Mouse (Mus musculus): ENCODE results near the gene Ndufb10.

Gene Ndufb10

DNA sequence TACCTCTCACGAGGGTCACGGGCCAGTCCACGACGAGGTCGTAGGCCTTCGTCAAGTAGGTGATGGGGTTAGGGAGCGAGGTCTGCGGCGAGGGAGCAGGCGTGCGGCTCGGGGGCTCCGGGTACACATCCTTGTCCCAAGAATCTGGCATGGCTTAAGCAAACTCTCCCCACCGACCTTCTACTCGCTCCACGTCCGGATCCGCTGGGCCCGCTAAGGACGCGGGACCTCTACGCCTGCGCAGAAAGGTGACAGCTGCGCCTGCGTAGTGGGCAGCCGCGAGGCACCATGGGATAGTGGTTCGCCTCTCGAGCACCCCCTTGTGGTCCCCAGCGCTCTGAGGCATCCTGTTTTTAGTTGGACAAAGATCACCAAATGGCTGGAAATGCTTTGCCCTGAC lies at the start of gene Ndufb10:
Gene Ndufb10, minus strand, starts transcription at position 295 of the 400 bp plus-strand sequence.
- in situ Hi-C loops (cut with MboI): no loop called here

DNA sequence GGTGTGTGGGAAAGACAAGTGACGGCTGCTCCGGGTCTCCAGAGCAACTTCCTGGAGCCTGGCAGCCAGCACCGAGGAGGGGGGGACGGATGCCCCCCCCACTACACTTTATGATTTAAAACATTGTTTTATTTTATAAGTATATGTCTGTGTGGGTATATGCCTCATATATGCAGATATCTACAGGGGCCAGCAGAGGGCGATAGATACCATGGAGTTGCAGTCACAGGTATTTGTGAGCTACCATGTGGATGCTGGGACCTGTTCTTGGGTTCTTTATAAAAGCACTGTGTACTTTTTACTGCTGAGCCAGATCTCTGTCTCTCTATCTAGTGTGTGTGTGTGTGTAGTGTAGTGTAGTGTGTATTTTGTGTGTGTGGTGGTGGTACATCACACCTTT lies 49.0 kb upstream of the Ndufb10 start:
- in situ Hi-C loops (cut with MboI): no loop called here

DNA sequence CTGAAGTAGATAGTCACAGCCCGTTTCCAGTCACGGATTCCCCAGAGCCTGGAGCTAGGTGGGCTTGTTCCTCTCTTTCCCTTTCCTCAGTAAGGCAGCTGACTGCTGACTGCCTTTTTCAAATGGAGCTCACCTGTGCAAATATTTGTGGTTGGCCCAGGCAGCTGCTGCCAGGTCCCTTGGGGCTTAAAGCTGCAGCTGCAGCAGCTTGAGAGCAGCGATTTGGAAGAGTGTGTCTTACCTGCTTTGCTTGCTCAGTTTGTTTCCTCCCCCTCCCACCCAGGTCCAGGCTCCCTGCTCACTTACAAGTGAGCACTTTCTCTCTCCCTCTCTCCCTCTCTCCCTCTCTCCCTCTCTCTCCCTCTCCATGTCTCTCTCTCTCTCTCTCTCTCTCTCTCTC lies 44.9 kb upstream of the Ndufb10 start:
- in situ Hi-C loops (cut with MboI): no loop called here

DNA sequence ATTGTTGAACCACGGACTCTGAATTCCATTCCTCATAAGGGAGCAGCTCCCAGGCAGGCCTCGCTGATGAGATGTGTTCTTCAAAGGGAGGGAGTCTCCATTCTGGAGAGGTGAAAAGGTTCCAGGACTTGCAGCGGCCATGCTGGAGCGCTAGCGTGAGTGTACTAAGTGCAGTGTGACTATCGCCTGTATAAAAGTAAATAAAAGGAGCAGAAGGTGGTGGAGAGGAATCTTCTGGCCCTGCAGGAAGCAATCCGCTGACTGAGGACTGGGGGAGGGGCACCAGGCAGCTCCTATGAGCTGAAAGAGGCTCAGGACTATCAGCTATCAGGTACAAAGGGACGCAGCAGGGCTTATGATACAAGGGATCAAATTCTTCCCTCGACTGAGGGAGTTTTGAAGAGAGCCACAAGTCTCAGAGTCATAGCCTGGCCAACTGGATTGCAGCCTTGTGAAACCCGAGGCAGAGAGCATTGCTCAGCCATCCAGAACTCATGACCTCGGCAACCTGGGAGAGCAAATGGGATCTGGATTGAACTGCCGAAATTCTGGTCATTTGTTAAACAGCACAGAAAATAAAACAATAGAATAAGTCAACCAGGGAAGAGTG lies 42.1 kb upstream of the Ndufb10 start:
- in situ Hi-C loops (cut with MboI): no loop called here

DNA sequence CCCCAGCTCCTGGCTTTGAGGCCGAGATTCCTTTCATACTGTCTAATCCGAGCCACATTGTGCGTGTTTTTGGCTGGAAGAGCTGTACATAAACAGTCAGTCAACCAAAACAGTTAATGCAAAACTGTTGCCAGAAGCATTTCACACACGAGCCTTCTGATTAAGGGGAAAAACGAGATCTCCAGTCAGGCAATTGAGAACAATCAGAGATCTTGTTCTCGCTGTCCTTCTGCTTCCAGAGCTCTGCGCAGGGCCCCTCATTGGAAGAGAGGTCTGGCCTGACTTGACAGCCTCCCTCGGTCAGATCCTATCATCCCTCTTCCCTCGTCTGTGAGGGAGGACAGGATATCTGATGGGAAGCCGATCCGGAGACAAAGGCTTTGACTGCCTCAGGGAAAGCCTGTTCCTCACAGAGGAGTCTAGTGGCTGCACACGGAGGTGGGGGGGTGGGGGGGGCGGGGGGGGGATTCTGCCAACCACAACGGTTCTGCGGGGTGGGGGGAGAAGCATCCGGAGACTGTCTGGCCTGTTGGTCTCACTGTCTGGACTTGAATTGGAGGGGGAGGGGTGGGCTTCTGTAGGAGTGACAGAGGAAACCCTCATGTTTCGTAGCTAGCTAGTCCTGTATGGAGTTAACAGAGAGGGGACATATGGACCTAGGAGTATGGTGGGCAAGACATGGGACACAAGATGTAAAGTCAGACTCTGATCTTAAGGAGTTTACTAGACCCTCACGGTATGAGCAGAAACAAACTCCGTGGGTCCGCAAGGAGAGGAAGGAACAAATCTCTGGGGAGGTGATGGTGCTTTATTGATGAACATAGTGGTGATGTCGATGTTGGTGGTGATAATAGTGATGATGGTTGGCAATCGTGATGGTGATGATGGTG lies 41.0 kb upstream of the Ndufb10 start:
- in situ Hi-C loops (cut with MboI): no loop called here

DNA sequence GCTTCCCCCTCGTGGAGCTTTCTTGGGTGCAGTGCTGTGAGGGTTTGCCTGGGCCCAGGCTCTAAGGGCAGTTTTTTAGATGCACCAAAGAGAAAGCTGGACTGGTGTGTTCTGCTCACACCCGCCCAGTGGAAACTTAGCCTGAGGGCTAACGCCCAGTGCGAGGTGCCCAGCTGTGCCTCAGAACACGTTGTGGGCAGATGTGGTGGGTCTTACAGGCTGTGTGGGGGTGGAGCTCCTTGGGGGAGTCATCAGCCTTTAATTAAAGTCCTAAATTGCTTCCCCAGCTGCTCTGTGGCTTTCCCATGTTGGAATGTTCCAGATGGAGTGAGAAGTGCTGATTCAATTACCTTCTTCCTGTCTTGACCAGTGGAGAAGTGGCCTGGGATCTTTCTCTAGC lies 36.8 kb upstream of the Ndufb10 start:
- in situ Hi-C loops (cut with MboI): no loop called here

DNA sequence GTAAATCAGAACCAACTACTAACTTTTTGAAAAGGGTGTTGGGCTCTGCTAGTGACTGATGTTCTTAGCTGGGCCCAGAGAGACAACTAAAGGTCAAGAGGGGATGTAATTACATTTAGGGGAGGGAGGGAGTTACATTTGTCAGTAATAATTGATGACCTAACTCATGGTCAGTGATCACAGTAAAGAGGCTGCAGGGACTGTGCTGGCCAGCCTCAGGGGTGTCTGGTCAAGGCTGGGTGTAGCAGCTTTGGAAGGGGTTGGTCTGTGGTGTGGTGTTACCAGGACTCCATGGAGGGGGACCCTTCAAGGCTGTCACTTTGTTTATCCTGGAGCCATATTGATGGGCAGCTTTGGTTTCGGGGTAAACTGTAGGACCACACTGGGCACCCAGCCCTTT lies 33.1 kb upstream of the Ndufb10 start:
- in situ Hi-C loops (cut with MboI): no loop called here

DNA sequence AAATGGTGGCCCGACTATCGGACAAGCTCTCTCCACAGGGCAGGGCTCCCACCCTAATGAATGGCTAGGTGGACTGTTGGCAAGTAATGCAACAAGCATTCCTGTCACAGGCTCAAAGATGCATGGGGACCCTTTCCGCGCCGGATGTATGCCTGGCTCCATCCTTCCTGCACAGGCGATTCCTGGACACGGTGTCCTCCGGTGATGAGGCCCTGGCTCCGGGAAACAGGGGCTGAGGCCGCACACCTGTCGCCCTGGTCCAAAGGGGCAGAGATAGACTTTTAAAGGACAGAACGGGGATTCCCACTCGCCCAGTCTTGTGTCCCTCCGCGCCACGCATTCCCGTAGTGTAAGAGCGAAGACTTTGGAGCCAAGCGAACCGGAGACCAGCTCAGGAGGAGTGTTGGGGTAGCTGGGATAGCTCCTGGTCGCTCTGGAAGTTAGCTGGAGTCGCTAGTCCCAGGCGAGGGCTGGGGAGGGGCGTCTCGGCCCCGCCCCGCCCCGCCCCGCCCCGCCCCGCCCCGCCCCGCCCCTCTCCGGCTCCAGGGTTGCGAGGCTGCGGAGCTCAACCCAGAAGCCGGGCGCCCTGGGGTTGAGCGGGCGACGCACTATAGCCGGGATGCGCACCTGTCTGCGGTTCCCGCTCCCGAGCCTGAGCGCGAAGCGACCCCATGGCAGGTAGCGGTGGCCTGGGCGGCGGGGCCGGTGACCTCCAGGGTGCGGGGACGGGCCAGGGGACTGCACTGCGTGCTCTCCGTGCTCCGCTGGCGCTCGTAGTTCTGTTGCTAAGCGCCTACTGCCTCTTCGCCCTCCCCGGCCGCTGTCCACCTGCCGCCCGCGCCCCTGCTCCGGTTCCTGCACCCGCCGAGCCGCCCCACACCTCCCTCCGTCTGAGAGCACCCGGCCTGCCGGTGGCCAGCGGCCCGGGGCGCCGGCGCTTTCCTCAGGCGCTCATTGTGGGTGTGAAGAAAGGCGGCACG lies 28.4 kb upstream of the Ndufb10 start, which contains the start of gene Hs3st6:
Gene Hs3st6, plus strand, starts transcription at position 574 of the 980 bp plus-strand sequence.
- in situ Hi-C loops (cut with MboI): no loop called here

DNA sequence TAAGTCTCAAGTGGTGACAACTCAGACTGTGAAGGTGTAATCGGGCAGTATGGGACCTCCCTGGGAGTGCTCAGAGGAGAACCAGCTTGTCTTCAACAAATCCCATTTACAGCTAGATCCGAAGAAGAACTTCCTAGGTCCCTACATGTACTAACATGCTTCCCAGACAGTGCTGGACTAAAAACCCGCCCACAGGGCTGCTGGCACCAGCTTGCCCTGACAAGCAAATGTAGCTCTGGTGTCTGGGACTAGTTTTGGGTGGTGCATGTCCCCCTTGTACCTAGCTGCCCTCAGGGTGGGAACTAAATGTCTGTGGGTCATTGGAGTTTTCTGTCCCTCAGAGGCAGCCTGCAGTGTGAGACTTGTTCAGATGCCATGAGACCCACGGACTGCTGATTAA lies 27.2 kb upstream of the Ndufb10 start:
- in situ Hi-C loops (cut with MboI): no loop called here

DNA sequence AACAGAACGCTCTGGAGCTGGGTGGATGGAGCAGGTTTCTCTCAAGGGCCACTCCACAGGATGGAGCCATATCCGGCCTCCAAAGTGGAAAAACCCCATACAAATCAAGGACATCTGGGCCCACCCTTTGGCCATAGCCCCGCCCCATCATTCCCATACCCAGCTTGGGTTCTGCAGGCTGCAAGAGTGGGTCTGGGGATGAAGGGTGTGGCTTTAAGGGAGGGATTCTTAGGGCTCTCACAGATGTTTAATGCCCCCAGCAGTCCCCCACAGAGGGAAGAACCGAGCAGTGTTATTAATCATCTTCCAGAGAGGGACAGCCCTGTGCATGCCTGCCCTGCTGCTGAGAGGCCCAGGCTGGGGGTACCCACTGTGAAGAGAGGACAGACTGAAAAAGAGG lies 22.7 kb upstream of the Ndufb10 start:
- in situ Hi-C loops (cut with MboI): no loop called here

DNA sequence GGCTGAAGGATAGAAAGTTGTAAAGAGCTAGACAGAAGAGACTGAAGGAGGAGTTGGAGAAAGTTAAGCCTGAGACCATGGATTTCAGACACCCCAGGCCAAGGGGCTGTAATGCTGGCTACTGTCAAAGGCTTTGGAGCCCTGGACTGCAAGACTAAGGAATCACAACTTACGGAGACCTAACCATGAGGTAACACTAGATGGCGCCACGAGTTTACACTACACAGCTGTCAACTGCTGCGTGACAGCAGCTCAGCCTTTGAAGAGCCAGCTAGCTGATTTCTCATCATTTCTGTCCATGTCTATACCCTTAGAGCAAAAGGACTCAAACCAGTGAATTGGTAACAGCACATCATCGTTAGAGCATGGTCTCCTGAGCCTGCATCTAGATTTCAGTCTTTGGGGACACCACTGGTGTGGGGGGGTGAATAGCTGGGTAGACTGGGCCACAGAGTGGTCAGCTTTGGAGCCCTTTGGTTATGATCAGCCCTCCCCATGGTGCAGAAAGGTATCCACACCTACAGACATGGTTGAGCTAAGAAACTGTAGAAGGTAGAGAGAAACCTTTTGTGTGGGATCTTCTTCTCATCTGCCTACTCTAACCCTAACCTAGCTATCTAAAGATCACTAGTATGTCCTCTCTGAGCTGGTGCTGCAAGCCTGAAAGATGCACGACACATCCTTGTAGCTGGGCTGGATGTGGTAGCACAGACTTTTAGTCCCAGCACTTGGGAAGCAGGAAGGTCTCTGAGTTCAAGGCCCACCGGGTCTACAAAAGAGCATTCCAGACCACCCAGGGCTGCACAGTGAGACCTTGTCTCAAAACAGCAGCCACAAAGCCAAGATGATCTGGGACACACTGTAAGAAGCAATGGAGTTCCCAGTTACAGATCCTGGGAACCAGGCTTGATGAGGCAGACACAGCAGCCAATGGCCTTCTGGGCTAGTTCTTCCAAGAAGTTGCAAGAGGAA lies 21.5 kb upstream of the Ndufb10 start:
- in situ Hi-C loops (cut with MboI): no loop called here

DNA sequence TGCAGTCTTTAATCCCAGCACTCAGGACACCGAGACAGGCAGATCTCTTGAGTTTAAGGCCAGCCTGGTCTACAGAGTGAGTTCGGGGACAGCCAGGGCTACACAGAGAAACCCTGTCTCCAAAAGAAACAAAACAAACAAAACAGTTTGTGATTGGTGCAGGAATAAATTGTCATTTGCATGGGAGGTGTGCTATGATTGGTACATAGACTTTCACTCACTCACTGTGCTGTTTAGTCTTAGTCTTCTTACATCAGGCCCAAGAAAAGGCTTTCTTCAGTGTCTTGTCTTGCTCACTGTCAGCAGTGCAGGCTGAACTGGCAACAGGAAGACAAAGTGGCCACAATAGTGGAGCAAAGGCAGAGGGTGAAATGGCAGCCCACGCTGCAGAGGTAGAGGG lies 20.1 kb upstream of the Ndufb10 start:
- in situ Hi-C loops (cut with MboI): no loop called here

DNA sequence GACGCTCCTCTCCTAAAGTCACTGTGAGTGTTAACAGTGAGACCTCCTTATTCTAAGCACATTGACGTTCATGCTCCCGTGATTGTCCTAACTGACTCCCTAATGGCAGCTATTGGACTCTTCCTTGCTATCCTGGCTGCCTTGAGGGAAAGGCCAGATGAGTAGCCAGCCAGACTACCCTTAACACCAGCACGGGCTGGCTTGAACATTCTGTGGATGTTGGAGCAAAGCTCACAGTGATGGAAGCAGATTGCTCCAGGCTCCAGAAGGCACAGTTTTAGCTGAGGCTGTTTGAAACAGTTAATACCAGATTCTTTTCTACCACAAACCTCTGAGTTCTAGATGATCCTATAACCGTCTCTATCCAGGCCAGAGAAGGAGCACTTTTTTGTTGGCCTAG lies 19.6 kb upstream of the Ndufb10 start:
- in situ Hi-C loops (cut with MboI): no loop called here

DNA sequence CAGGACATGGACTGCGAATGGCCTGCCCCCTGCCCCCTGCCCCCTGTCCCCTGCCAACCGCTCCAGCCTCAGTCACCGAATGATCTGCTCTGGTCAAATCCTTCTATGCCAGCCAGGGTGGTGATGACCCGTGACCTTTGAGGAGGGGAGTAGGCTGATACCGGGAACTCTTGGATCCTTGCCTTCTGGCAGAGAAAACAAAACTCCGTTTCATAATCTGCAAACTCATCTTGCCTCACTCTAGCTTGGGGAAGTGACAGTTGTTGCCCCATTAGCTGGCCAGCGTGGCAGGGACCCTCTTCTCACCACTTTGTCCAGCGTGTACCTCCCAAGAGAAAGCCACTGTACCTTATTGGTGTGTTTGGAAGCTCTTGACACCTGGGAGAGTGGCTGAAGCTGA lies 18.0 kb upstream of the Ndufb10 start:
- in situ Hi-C loops (cut with MboI): no loop called here

DNA sequence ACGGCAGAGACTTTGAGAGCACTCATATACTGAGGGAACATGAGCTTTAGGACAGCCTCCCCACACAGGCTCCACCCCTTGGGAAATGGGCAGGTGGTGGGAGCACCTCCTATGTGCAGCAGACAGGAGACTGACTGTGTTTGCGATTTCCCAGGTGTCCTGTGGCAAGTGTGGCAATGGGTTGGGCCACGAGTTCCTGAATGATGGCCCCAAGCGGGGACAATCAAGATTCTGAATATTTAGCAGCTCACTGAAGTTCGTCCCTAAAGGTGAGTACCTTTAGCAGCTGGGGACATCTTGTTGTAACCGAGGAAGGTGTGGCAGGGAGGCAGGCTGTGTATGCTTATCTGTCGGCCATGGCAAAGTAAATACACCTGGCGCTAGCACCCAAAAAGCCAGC lies 15.6 kb upstream of the Ndufb10 start:
- in situ Hi-C loops (cut with MboI): no loop called here

DNA sequence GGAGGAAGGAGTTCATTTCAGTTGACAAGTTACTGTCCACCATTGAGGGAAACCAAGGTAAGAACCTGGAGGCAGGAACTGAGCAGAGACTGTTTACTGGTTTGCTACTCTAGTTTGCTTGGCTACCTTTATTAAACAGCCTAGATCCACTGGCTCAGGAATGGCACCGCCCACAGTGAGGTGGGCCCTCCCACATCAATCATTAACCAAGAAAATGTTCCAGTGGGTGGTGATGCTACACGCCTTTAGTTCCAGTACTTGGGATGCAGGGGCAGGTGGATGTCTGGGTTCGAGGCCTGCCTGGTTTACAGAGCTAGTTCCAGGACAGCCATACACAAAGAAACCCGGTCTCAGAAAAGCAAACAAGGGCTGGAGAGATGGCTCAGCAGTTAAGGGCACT lies 14.0 kb upstream of the Ndufb10 start:
- in situ Hi-C loops (cut with MboI): no loop called here

DNA sequence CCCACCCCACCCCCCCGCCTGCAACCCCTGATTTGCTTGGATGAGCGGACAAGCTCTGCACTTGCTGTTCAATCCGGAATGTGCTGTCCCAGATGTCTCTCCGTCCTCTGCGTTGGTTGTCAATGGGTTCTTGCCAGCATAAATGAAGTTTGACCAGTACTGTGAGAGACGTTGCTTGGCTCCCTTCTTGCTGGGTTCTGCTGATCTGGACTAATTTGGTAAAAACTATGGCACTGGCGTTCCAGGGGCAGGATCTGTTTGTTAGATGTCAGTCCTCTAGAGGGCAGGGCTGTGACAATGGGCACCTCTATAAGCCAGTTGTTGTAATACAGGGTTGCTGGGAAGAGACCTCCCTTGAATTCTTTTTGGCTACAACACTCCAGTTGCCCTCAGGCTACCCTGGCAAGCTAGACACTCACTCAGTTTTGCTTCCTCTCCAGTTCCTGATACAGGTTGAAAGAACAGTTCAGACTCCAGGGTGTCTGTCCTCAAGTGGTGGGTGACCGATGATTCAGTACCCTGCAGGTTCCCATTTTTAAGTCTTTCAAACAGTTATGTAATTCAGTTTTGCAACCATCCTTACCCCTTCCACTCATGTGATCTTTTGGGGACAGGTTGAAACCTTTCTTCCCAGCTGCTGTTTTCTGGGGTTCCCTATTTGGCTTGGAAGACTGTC lies 13.0 kb upstream of the Ndufb10 start:
- in situ Hi-C loops (cut with MboI): no loop called here

DNA sequence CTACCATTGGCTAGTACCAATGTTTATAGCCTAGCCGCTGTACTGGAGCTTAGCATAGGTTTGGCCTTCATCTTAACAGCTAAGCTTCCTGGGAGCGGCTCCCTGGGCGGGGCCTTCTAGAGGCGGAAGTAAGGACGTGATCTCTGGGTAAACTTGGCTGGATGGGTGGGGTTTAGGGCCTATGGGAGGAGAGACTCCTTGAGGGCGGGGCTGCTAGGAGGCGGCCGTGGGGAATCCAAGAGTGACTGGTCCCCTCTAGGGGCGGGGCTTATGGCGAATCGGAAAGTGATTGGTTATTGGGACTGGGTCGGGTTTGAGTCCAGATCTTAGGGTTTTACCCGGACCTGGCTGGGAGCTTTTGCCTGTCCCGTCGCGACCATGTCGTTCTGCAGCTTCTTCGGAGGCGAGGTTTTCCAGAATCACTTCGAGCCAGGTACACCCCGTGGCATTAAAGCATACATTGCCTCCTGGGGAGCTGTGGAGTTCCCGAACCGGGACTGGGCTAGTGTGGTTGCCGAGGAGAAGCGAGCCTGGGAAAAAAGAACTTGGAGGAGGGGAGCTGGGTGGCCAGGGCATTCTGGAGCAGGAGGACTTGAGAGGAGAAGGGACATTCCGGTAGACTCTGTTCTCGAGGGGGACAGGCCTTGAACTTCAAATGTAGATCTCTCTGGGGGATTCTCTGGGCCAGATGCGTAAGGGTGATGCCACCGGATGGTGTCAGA lies 12.2 kb upstream of the Ndufb10 start, which contains the start of gene Msrb1:
Gene Msrb1, plus strand, starts transcription at position 313 of the 722 bp plus-strand sequence.
- in situ Hi-C loops (cut with MboI): no loop called here

DNA sequence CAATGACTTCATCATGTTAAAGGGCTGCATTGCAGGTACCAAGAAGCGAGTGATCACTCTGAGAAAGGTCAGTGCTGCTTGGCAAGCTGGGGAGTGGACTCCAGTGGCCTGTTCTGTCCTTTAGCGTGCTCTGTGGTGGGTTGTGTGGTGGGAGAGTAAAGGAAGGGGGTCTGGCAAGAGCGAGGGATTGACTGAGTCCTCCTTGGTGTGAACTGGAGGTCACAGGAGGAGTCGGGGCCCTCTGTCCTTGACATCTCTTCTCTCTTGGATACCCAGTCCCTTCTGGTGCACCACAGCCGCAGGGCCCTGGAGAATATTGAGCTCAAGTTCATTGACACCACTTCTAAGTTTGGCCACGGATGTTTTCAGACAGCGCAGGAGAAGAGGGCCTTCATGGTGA lies 11.2 kb upstream of the Ndufb10 start:
- in situ Hi-C loops (cut with MboI): no loop called here

DNA sequence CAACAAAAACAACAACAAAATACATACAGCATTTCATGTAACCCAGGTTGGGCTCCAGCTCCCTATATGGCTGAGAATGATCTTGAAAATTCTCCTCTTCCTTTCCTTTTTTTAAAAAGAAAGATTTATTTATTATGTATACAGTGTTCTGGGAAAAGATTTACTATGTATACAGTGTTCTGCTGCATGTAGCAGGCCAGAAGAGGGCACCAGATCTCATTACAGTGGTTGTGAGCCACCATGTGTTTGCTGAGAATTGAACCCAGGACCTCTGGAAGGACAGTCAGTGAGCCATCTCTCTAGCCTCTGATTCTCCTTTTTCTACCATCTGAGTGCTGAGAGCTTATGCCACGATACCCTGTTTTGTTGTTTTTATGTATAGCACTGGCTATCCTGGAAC lies 10.2 kb upstream of the Ndufb10 start:
- in situ Hi-C loops (cut with MboI): no loop called here

Measured in mature B cell (primary cell).